Mouse (Mus musculus): ENCODE measurements around the gene Nek3.

The Nek3 gene

DNA sequence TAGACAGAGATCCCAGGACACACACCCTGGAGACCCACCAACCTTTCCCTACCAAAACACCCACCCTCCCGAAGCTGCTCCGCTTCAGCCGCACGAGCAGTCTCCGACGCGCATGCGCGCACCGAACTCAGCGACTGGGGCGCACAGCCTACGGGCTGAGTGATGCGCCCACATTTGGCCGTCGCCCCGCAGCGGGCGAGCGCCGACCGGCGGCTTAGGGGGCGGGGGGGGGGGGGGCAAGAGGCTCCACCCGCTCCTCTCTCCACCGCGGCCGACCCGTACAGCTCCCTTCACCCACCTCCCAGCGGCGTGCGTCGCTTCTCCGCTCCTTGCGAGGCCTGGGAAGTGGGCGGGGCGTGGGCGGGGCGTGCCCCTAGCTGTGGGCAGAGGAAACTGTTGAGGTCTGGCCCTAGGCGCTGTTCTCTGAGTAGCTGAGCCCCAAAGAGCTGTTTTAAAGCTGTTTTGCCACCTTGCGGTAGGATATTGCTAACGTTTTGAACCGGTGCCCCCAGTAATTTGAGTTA, at the start of gene Nek3:
Nek3 (minus strand) TSS at position 356 of the 524 bp plus-strand sequence.
- DNase-seq (ENCODE audit: low read depth, low spot score): peak; percentile 94

DNA sequence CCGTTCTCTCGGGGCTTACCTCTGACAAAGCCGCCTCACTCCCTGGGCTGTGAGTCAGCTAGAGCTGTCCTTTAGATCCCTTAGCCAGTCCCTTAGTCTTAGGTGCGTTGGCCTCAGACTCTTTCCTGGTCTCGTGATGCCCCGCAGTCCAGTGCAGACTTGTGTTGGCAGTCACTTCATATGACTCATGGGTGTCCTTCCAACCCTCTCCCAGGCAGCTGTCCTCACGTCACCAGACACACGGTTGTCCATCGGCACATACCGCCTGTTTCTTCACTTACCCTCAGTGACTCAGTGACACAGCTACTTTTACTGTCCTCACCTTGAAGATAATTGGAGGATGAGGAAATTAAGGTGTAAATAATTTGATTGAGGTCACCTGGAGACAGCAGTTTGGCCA, 48.6 kb upstream of the Nek3 start:
- no peak for DNase-seq (ENCODE audit: low read depth, low spot score)

- no peak for DNase-seq (ENCODE audit: low read depth, low spot score)
These were observed 42.8 kb upstream of the Nek3 start for GRCm38 (mm10) chr8:22209012-22209411.

DNA sequence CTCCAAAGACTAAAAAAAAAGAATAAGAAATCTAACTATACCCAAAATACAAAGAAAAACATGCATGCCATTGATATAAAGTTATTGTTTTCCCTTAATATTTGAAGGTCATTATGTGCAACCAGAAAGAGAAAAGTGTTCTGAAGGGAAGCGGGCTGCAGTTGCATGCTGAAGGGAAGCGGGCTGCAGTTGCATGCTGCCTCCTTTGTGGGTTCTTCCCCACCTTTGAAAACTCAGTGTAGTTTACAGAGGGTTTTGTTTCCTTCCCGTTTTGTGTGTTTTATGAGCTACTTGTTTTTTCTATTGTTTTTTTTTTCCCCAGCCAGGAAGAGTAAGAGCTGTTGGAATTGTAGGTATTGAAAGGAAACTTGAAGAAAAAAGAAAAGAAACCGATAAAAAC, 41.3 kb upstream of the Nek3 start:
- no peak for DNase-seq (ENCODE audit: low read depth, low spot score)

DNA sequence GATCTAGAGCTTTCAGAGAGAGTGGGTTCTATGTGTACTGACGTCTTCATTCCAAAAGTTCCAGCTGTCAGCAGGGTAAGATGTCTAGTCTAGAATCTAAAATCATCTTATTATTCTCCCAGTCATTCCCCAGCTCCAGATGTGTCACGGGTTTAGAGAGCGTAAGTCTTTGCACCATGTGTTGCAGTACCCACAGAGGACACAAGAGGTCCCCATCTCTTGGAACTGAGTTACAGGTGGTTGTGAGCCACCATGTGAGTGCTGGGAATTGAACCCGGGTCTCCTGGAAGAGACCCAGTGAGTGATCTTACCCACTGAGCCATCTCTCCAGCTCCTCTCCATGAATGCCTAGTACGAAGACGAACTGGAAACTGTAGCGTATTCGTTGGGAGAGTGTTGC, 33.2 kb upstream of the Nek3 start:
- DNase-seq (ENCODE audit: low read depth, low spot score): peak; percentile 86

DNA sequence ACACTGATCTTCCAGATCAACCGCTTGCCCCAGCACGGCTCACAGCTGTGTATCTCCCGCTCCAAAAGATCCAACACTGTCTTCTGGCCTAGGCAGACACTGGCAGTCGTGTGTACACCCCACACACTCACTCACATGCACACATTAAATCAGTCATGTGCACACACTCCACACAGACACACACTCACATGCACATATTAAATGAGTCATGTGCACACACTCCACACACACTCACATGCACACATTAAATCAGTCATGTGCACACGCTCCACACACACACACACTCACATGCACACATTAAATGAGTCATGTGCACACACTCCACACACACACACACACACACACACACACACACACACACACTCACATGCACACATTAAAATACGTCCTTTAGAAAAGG, 31.7 kb upstream of the Nek3 start:
- no peak for DNase-seq (ENCODE audit: low read depth, low spot score)

- no peak for DNase-seq (ENCODE audit: low read depth, low spot score)
These were observed 27.3 kb upstream of the Nek3 start for GRCm38 (mm10) chr8:22193432-22194010.

DNA sequence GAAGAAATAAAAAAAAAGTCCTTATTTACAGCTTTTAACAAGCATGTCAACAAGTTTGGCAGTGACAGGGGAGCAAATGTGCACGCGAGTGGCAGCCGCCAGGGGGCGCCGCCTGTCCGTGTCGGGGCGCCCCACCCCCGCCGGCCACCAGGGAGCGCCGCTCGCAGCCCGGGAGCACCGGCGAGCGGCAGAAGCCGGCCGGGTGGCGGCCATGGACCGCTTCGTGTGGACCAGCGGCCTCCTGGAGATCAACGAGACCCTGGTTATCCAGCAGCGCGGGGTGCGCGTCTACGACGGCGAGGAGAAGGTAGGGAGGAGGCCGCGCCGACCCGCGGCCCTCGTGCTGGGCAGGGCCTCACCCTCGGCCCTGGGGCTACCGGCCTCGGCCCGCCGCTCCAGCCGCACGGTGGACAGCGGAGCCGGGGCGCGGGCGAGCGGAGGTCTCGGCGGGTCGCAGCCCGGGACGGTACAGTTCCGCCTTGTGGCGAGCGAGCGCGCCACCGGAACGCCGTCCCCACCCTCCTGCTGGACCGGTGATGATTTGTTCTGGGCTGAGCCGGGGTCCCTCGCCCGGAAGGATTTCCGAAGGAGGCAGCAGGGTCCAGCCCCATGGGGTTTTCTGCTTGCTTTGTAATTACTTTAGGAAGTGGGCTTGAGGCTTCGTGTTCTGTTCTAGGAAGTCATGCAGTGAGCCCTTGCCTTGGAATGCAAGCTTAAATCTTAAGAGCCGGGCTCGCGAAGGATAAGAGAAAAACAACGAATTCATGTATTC, 26.6 kb upstream of the Nek3 start, which contains the start of gene Vps36:
Vps36 (plus strand) TSS at position 150 of the 772 bp plus-strand sequence.
- DNase-seq (ENCODE audit: low read depth, low spot score): peak; percentile 85

GRCm38 (mm10) chr8:22185431-22186397, 19.5 kb upstream of the Nek3 start, which contains the start of gene Ckap2:
Ckap2 (minus strand) TSS chr8:22185819.
- DNase-seq (ENCODE audit: low read depth, low spot score): peak; percentile 96

DNA sequence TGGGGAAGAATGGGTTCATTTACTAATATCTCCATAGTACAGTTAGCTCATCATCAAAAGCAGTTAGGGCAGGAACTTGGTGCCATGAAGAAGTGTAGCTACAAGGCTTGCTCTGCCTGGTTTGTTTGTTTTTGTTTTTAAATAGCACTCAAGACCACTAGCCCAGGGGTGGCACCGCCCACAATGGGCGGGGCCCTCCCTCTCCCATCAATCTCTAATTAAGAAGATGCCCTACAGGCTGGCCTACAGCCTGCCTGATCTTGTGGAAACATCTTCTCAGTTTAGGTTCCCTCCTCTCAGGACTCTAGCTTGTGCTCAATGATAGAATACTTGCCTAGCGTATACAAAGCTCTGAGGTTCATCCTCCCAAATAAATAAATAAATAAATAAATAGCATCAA, 18.6 kb upstream of the Nek3 start:
- peak; percentile 80 for DNase-seq (ENCODE audit: low read depth, low spot score)

GRCm38 (mm10) chr8:22175966-22176365, 9.7 kb upstream of the Nek3 start:
- DNase-seq (ENCODE audit: low read depth, low spot score): peak; percentile 62

- no peak for DNase-seq (ENCODE audit: low read depth, low spot score)
These were observed 2.9 kb upstream of the Nek3 start for GRCm38 (mm10) chr8:22169167-22169566.

DNA sequence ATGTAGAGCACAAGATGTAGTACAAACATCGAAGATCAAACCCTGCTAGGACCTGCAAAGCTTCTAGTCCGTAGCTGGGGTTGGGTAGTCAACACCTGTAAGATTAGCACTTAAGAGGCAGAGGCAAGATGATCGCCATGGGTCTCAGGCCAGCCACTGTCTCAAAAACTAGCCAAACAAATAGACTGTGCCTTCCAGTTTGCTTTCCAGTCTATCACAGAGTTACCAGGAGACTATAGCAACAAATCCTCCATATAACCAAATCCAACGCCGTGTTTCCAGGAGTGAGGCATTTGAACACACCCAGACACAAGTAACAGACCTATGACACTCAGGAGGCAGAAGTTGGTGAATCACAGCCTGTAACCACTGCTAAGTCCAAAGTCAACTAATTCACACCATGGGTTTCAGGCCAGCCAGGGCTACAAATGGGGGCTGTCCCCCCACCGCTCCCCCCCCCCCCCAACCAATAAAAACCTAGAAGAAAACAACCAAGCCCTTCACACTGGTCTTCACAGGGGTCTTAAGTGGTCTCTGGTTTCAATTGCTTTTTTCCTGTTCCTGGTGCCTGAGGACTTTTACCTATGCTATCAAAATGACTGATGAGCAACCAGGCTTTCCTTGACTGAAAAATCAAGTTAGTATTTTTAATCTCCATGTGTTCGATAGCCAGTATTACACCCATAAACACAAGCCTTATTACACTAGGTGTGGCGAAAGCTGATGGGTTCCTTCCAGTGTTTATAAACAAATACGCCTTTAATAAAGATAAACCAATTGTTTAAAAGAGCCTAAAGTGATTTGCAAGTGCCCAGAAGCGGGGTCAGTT, 770 bp downstream of the Nek3 start:
- DNase-seq (ENCODE audit: low read depth, low spot score): no peak

DNA sequence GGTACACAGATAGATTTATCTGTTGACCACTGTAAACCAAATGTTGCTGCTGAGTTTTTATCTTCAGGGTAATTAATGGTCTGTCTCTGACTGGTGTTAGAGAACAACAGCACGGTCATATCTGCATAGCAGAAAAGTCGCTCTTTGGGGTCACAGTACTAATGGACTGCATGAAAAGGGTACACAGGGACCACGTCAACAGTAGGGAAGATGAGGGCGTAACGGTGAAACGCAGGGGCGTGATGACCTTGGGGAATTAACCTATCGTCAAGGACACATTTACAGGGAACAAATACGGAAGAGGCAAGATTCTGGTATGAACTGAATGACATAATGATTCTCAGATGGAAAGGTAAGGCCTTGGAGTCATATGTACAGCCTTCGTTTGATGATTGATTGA, 1.8 kb downstream of the Nek3 start:
- no peak for DNase-seq (ENCODE audit: low read depth, low spot score)

GRCm38 (mm10) chr8:22162206-22162605, 4.0 kb downstream of the Nek3 start:
- no peak for DNase-seq (ENCODE audit: low read depth, low spot score)

GRCm38 (mm10) chr8:22150345-22150663, 15.9 kb downstream of the Nek3 start:
- no peak for DNase-seq (ENCODE audit: low read depth, low spot score)

- no peak for DNase-seq (ENCODE audit: low read depth, low spot score)
These were observed 16.4 kb downstream of the Nek3 start for GRCm38 (mm10) chr8:22149643-22150344.

DNA sequence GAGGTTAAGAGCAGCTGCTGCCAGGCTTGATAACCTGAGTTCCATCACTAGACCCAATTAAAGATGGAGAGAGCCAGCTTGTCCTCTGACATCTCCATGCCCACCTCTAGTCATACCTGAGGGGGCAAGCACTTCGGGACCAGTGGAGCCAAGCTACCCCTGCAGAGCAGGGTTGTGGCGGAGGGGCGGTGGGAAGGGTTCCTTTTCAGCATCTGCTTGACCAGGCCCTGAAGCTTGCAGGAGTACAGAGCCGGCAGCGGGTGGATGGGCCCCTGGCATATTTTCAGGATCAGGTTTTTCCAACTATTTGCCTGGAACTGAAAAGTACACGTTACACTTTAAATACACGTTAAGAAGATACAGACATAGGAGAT, 17.9 kb downstream of the Nek3 start:
- no peak for DNase-seq (ENCODE audit: low read depth, low spot score)

DNA sequence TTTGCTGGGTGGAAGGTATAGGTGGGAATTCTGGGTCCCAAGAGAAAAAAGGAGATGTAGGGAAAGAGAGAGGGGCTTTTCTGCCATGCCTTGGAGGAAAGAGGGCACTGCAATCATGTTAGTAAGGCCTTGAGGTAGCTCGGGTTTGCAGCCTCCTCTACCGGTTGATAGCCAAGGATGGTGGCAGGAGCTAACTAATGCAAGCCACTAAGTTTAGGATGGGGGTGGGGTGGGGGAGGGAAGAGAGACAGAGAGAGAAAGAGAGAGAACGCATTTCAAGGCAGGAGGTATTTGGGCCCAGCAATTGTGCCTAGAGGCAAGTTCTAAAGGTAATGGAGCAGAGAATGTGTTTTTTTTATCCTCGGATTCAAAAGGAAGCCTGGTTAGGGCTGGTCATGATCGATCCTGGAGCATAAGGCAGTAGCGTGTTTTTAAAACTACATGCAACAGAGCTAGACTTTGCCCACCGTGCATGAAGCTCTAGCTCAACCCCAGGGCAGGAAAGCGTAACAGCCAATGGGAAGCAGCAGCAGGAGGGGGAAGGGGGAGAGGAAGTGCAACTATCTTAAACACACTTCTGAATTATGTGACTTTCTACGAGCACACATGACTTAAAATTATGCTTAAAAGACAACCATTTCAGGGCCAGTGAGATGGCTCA, 18.4 kb downstream of the Nek3 start:
- DNase-seq (ENCODE audit: low read depth, low spot score): no peak

GRCm38 (mm10) chr8:22145831-22146230, 20.4 kb downstream of the Nek3 start:
- DNase-seq (ENCODE audit: low read depth, low spot score): peak; percentile 51
